Mouse (Mus musculus) lung, postnatal 10 days (tissue): ENCODE results near the gene Emc8.

Experiments
- DNase-seq: peaks from one replicate; pipeline ENCODE4 v3.0.0; 2021

Emc8 gene

GRCm38 (mm10) chr8:120633665-120634271, 34.6 kb downstream of the Emc8 start:
- peak; percentile 29 for DNase-seq

- no peak for DNase-seq
Observed at GRCm38 (mm10) chr8:120632969-120633664, 35.3 kb downstream of the Emc8 start.

DNA sequence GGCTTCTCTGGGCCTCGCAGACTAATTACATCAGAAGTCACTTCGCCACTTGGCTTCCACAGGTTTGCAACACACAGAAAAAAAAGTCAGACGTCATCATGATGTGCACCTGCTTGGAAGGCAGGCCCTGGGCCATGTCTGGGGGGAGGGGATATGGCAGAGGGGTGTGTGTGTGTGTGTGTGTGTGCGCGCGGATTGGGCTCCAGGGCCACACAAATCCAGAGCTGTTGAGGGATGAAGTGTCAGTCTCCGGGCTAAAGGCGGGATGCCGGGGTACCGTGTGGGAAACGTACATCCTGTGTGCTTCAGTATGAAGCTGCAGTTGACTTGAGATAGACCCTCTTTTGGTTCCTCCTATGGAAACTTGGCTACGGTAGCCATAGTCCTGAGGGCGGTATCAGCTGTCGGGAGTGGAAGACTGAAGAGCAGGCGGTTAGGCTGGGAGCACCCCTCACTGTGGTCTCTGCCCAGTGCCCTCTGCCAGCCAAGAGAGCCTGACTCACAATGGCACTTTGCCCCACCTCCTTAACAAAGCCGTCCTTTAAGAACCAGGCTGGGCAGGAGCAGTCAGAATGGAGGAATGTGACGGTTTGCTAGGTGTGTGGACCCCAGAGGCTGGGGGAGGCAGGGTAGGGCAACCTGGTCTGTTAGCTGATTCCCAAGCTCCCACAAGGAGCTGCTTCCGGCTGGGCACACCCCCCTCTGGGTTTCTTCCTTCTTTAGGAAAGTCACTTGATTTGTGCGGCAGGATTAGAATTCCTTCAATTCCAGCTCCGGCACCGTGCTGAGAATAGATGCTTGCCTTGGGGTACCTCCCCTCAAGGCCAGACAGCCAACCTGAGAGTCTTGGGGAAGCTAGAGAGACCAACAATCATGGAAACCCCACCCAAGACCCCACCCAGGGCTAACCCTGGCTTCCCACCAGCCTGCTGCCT, 36.7 kb downstream of the Emc8 start:
- DNase-seq: no peak

GRCm38 (mm10) chr8:120630848-120631247, 37.5 kb downstream of the Emc8 start:
- DNase-seq: no peak

- DNase-seq: no peak
Observed at GRCm38 (mm10) chr8:120630031-120630430, 38.3 kb downstream of the Emc8 start.

- DNase-seq: no peak
Observed at GRCm38 (mm10) chr8:120627298-120627697, 41.1 kb downstream of the Emc8 start.

DNA sequence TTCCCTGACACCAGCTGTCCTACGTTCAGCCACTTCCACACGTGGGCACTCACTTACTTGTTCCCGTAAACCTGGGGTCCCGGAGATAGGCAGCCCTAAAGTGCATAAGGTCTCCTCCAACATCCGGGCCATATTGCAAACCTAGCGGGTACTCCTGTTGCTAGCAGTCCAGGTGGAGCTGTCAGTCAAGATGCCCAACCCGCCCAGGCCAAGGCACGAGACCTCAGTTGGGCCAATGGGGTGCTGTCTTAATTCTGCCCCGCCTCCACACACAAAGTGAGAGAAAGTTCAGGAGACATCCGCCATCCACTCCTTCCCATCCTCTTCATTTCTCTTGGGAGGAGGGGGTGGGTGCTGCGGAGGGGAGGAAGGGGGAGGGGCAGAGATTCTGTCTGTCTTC, 41.9 kb downstream of the Emc8 start:
- no peak for DNase-seq

- no peak for DNase-seq
Observed at GRCm38 (mm10) chr8:120623608-120624007, 44.8 kb downstream of the Emc8 start.

DNA sequence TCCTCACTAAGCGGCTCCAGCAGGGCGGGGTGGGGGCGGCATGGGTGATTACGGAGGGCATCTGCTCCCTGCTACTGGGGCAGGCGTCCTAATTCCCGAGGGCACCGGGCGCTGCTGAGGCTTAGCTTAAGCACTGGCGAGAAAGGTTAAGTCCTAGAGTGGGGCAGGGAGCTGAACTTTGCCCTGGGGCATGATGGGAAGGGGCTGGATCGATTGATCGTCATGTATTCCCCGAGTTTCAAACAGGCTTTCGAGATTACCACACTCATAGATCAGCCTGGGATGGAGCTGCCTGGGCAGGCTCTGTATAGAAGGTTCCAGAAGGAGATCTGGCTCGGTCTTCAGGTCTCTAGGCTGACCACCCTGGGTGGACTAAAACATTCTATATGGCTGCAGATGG, 46.2 kb downstream of the Emc8 start:
- no peak for DNase-seq

DNA sequence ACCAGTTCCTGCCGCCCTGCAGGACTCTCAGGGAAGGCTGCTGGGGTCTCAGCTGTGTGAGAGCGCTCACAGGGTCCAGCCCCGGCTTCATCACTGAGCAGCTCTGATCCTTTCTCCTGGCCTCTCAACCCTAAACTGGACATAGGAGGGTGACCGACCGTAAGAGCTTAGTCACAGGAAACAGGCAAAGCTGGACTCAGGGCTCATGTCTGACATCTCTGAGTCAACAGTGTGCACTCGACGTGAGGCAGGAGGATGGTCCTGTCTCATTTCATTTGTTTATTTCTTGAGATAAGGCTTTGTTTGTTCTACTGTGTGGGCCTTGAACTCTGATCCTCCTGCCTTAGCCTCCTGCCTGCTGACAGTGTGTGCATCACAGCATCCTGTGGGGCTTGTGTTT, 47.9 kb downstream of the Emc8 start:
- no peak for DNase-seq

- peak; percentile 28 for DNase-seq
Observed at GRCm38 (mm10) chr8:120619235-120620180, 48.9 kb downstream of the Emc8 start.

GRCm38 (mm10) chr8:120618110-120618509, 50.3 kb downstream of the Emc8 start:
- peak; percentile 79 for DNase-seq

DNA sequence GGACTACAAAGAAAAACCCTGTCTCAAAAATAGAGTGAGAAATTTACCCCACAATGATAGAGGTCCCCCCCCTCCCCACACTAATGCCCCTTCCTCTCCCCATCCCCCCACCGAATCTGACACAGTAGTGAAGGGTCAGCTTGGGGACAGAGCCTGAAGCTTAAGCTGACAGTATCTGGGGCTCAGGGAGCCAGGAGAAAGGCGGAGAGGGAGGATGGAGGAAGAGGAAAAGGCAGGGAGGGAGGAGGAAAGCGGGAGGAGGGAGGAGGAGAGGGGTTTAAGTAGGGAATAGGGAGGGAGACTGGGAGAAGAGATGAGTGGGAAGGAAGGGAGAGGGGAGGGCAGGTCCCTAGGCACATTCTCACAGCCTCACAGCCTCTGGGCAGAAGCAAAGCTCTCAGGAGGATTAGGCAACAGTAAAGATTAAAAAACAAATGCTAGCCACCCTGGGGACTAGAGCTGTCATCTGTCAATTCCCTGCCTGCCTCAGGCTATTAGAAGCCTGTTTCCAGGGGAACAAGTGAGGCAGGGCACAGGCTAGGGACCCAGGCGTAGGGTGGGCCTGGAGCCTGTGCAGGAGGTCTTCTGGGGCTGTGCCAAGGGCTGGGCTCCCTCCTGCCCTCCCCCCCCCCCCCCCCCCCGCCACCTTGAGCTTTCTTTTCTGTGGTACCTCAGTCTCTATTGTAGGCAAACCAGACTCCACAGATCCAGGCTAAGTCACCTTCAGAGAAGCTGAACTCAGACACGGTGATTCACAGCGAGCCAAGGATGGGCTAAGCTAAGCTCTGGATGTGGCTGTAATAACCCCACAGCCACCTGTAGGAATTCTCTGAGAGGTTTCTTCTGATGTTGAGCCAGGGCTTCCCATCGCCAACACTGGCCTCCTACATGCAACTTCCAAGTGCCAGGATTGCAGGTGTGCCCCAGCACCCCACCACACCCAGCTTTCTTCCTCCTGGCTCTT, 51.4 kb downstream of the Emc8 start:
- no peak for DNase-seq

GRCm38 (mm10) chr8:120614491-120614890, 53.9 kb downstream of the Emc8 start:
- DNase-seq: no peak

GRCm38 (mm10) chr8:120610824-120611223, 57.5 kb downstream of the Emc8 start:
- no peak for DNase-seq

DNA sequence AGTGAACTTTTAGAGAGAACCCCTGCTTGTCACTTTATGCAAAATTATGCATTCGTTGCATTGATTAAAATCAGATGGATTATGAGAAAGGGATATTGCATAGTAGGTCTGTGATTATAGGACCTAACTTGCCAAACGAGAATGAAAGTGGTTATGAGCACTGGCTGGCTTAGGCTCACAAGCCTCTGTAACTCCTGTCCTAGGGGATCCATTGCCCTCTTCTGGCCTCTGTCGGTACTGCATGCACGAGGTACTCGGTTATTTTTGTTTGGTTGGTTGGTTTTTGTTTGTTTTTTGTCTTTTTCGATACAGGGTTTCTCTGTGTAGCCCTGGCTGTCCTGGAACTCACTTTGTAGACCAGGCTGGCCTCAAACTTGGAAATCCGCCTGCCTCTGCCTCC, 60.5 kb downstream of the Emc8 start:
- peak; percentile 86 for DNase-seq

GRCm38 (mm10) chr8:120607460-120607859, 60.9 kb downstream of the Emc8 start:
- DNase-seq: no peak
